Mouse (Mus musculus) liver, embryonic 14.5 days (tissue): ENCODE measurements at regions not wholly inside any gene's neighbourhood (a gene's known extent, or its start where the extent isn't known, plus 50 kb on each side); places are given as distances from the start of the nearest gene placed in this dataset.

Experiments used
- CTCF ChIP-seq: IDR thresholded peaks from 2 replicates; pipeline ENCODE4 v1.5.1; 2016; ENCODE audit warnings: antibody characterized with exemption, low read depth, control low read depth
- EP300 ChIP-seq: IDR thresholded peaks from 2 replicates; pipeline ENCODE4 v1.6.1; 2016; ENCODE audit warnings: antibody characterized with exemption, low read depth

DNA sequence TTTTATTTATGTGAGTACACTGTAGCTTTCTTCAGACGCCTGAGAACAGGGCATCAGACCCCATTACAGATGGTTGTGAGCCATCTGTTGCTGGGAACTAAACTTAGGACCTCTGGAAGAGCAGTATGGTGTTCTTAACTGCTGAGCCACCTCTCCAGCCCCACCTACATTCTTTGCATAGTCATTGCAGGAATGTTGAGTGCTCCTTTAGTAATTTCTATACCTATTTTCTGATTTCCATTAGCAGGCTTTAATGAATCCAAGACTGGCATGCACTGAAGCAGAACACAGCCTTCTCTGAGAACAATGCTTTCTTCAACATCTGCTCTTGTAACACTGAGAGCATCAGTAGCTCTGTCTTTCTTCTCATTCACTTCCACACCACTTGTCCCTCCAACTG, 131.7 kb upstream of the Cdkn2b start:
- TF ChIP-seq CTCF (no peak), EP300 (no peak)
